Mouse (Mus musculus) heart, adult 2 months (tissue): ENCODE results near the gene Treml4. TPM values are rescaled to one million over a fixed set of nuclear protein-coding genes. Genes with fewer than 3 reads are reported as not detected.
"Not testable (repeated sequence)": the region's sequence is repeated elsewhere in the genome, so short reads cannot be mapped to it uniquely, and the experiment has no call there.

ENCODE experiments used
- DNase-seq, 2 experiments: peaks; one replicate each; pipeline ENCODE4 v3.0.0; 2021
- H3K27ac ChIP-seq: fragments of 200-600 bp; 2 replicates; pipeline ENCODE4 v1.8.1; 2022
- H3K27me3 ChIP-seq: fragments of 200-500 bp; 2 replicates; pipeline ENCODE4 v1.6.1; 2012; ENCODE audit warnings: mild to moderate bottlenecking, low read length, inconsistent platforms, mixed read lengths; ENCODE audit not compliant: control insufficient read depth, insufficient read depth
- H3K36me3 ChIP-seq: fragments of 200-500 bp; 2 replicates; pipeline ENCODE4 v1.6.1; 2012; ENCODE audit warnings: low read length, inconsistent platforms; ENCODE audit not compliant: control insufficient read depth, insufficient read depth
- H3K4me1 ChIP-seq: fragments of 200-500 bp; 2 replicates; pipeline ENCODE4 v1.6.1; 2011; ENCODE audit warnings: low read length; ENCODE audit not compliant: control insufficient read depth, insufficient read depth
- H3K4me3 ChIP-seq: fragments of 200-600 bp; 2 replicates; pipeline ENCODE4 v1.8.1; 2022
- H3K79me2 ChIP-seq: fragments of 200-500 bp; replicated peaks from 2 replicates; pipeline ENCODE4 v1.6.1; 2012; ENCODE audit warnings: mild to moderate bottlenecking, inconsistent platforms, low read length, moderate library complexity, mixed read lengths; ENCODE audit not compliant: control insufficient read depth, insufficient read depth
- H3K9ac ChIP-seq: fragments of 200-500 bp; 2 replicates; pipeline ENCODE4 v1.6.1; 2012; ENCODE audit warnings: low read depth, mild to moderate bottlenecking, control low read depth, inconsistent platforms, low read length, mixed read lengths
- CTCF ChIP-seq: fragments of 200-600 bp; IDR thresholded peaks from 2 replicates; pipeline ENCODE4 v1.8.1; 2022; ENCODE audit warnings: antibody characterized with exemption, mild to moderate bottlenecking, moderate library complexity
- EP300 ChIP-seq: fragments of 200-500 bp; IDR thresholded peaks from 2 replicates; pipeline ENCODE4 v1.6.1; 2011; ENCODE audit warnings: low read depth, low read length, control low read depth; ENCODE audit not compliant: insufficient read depth
- POLR2A ChIP-seq: fragments of 200-500 bp; IDR thresholded peaks from 2 replicates; pipeline ENCODE4 v1.6.1; 2011; ENCODE audit warnings: mild to moderate bottlenecking, low read depth, low read length, control low read depth; ENCODE audit not compliant: insufficient read depth
- WGBS: fragments of 180-500 bp; shearing (Covaris S2); methylation state at CpG from one replicate; pipeline ENCODE4 v1.1.7; 2018; 5-methylcytosine and 5-hydroxymethylcytosine counted together
- intact Hi-C: fragments of 180-260 bp; cut with DNase I; formaldehyde crosslinking; loops from one replicate; pipeline ENCODE4 v1.15.1; 2025
- polyA plus RNA-seq: library from polyadenylated mRNA; depleted of rRNA; stranded (reverse); fragments of >200 nt; gene quantifications from 2 replicates; pipeline ENCODE4 v1.2.3, GENCODE M21; 2012
- total RNA-seq, 2 experiments: library from RNA; stranded (reverse); gene quantifications; 2 replicates each; pipeline ENCODE4 v1.2.3; 2021

The Treml4 gene
- total and polyA plus RNA-seq, 3 experiments: 0.31 to 1.9 TPM; not detected in 1

DNA sequence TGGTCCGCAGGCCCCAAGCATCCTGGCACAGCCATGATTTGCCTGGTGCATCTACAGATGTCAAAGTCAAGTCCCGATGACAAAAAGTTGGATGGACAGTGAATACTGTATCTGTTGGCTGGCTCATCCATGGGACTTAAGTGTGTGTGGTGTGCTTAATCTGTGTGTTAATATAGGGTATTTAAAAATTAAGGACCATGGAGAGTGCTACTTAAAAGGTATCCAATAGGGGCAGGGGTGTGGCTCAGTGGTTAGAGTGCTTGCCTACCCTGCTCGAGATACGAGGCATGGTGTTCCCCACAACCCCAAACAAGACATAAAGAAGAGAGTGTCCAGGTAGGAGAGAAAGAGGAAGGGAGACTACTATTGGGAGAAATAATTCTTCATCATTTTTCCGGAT, 37.7 kb downstream of the Treml4 start:
- H3K4me3 ChIP-seq: no peak overlapping the region

DNA sequence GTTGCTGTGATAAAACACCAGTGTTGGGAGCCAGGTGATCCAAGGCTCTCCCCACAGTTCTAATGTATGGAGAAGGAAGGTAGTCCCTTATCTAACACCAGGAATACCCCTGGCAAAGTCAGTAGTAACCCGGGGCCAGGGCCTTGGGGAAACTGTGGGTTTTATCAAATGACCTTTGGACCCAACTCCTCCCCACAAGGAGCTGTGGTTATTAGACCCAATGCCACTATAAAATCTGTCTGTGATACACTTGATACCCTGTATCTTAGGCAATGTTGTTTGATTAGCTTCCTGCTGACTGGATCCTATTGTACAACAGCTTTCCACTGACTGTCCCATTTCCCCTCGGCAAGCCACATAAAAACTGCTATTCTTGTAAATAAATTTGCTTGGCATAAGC, 48.0 kb downstream of the Treml4 start:
- TF ChIP-seq CTCF (no peak), EP300 (no peak), POLR2A (no peak)
- Histone ChIP-seq H3K79me2 (no peaks in the 10 kb centered on the region), H3K27ac (no peak overlapping the region), H3K36me3 (no peaks in the 10 kb centered on the region), H3K4me1 (no peaks in the 10 kb centered on the region), H3K27me3 (no peaks in the 10 kb centered on the region), H3K4me3 (no peak overlapping the region), H3K9ac (no peak overlapping the region)
- intact Hi-C loops: no loop called here
- 43% methylated on average over 2 of the region's 2 CpGs for WGBS
- no peak for DNase-seq

More for the DNA sequence above, 37.7 kb downstream of the Treml4 start:
- intact Hi-C loops: no loop called here
- H3K36me3 ChIP-seq: no peaks in the 10 kb centered on the region
- no peak for DNase-seq
- no peaks in the 10 kb centered on the region for H3K4me1 ChIP-seq
- H3K27me3 ChIP-seq: no peaks in the 10 kb centered on the region
- WGBS: 82% methylated on average over 5 of the region's 5 CpGs
- no peak overlapping the region for H3K27ac ChIP-seq
- H3K79me2 ChIP-seq: no peaks in the 10 kb centered on the region
- TF ChIP-seq CTCF: no peak
- TF ChIP-seq EP300: no peak
- no peak overlapping the region for H3K9ac ChIP-seq

DNA sequence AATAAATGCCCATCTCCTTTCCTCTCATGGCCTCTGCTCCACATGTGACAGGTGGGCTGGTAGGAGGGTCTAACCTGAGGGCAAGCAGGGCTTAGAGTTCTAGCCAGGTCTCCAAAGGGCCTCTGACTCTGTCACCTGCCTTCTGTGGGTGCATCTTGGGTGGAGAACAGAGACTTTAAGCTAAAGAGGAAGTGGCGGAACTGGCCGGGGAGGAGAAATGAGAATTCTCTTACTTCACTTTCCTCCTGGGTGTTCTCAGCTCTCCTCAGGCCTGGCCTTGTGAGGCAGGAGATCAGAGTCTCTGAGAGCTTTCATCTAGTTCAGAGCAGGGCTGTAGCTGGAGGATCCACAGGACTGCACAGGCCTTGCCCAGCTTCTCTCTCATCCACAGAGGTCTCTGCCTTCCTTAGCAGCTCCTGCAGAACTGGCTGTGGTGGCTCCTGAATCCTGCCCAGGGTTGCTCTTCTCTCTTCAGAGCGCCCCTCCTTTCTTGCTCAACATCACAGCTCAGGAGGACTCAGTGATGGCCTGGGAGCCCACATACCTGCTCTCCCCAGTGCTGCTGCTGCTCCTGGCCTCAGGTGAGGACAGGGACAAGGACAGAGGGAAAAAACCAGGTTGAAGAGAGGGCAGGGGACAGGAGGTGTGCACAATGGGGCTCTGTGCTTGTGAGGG, 51.9 kb downstream of the Treml4 start, which contains the start of gene B430306N03Rik:
TSS of gene B430306N03Rik (plus strand) at position 237 of the 675 bp plus-strand sequence.
- WGBS: 84% methylated on average over 3 of the region's 3 CpGs
- H3K4me3 ChIP-seq, H3K27ac ChIP-seq, H3K4me1 ChIP-seq, H3K27me3 ChIP-seq, intact Hi-C loops, DNase-seq, H3K9ac ChIP-seq, H3K36me3 ChIP-seq, H3K79me2 ChIP-seq: not testable (repeated sequence)

DNA sequence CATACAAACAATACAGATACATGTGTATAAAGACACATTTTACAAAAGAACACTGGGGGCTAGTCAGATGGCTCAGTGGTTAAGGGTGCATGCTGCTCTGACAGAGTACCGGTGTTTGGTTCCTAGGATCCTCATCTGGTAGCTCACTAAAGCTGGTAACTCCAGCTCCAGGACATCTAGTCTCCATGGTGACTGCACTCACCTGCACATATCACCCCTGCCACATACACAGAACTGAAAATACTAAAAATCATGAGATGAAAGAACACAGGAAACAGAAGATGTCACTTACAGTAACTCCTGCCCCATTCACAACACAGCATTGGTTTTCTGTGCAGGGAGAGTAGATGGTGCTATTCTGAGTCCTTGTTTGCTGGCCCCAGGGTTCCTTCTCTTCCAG, 54.6 kb downstream of the Treml4 start:
- no peak overlapping the region for H3K4me3 ChIP-seq
- no peaks in the 10 kb centered on the region for H3K4me1 ChIP-seq
- H3K27ac ChIP-seq: no peak overlapping the region
- DNase-seq: no peak
- TF ChIP-seq CTCF (no peak), POLR2A (no peak), EP300 (no peak)
- intact Hi-C loops: no loop called here
- H3K9ac ChIP-seq: no peak overlapping the region
- H3K36me3 ChIP-seq: no peaks in the 10 kb centered on the region
- 97% methylated on average over 1 of the region's 1 CpGs for WGBS
- no peaks in the 10 kb centered on the region for H3K79me2 ChIP-seq
- H3K27me3 ChIP-seq: no peaks in the 10 kb centered on the region

DNA sequence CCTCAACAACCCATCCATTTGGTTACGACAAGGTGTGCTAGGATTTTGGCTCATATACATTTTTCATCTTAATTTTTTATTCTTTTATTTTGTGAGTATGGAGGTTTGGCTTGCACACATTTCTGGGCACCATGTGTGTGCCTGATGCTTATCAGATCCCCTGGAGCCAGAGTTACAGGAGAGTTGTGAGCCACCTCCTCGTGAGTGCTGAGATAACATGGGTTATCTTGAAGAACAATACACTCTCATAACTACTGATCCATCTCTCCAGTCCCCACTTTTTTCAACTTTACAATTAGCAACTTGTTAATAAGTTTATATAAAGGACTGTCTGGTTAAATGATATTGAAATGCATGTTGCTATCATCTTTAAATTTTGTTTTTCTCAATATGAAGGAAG, 57.2 kb downstream of the Treml4 start:
- WGBS: 59% methylated on average over 2 of the region's 2 CpGs

DNA sequence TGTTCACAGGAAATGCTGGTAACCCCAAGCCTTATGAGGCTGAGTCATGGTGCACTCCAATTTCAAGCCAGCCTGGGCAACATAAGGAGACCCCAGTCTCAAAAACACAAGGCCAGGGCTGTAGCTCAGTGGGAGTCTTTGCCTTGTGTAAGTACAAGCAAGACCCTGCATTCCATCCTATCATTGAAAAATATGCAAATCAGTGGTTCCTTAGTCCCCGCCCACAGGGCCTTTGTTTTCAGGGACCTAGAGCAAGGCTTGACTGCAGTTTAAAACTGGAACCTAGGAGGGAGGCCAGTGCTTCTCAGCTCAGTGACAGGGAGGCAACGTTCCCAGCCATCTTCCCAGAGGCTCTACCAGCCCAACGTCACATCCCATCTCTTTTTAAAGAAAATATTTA, 59.1 kb downstream of the Treml4 start:
- Histone ChIP-seq H3K4me1 (no peaks in the 10 kb centered on the region), H3K9ac (no peak overlapping the region), H3K27ac (no peak overlapping the region), H3K36me3 (no peaks in the 10 kb centered on the region), H3K4me3 (no peak overlapping the region), H3K79me2 (no peaks in the 10 kb centered on the region), H3K27me3 (no peaks in the 10 kb centered on the region)
- TF ChIP-seq POLR2A: no peak
- intact Hi-C loops: no loop called here
- WGBS: 69% methylated on average over 3 of the region's 3 CpGs
- no peak for DNase-seq

More for the DNA sequence above, 57.2 kb downstream of the Treml4 start:
- Histone ChIP-seq H3K9ac (no peak overlapping the region), H3K4me1 (no peaks in the 10 kb centered on the region), H3K79me2 (no peaks in the 10 kb centered on the region), H3K36me3 (no peaks in the 10 kb centered on the region), H3K27ac (no peak overlapping the region), H3K4me3 (no peak overlapping the region), H3K27me3 (no peaks in the 10 kb centered on the region)
- intact Hi-C loops: no loop called here
- TF ChIP-seq POLR2A: no peak
- TF ChIP-seq CTCF: no peak
- no peak for TF ChIP-seq EP300
- DNase-seq: no peak
